Mouse (Mus musculus): ENCODE results near the gene Gm12886.

Gene Gm12886

DNA sequence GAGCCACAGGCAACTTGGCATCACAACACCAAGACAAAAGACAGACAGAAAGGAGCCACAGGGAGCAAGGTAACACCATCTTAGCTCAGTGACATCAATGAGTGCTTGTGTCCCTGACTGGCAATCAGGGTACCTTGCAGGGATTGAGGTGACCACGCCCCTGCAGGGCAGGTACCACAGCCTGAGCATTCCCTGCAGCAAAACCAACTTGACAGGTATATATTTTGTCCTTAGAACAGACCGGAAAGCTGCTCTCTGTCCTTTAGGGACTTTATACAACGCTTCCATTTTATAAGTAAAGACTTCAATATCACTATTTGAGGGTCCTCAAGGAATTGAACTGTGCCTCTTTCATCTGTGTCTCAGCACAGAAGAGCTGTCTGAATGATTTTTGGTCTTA lies at the start of gene Gm12886:
Gene Gm12886, minus strand, starts transcription at position 101 of the 400 bp plus-strand sequence.
- no peak for DNase-seq (ENCODE audit: low spot score)
